Mouse (Mus musculus): ENCODE measurements around the gene Kdm2a. TPM values are rescaled to one million over a fixed set of nuclear protein-coding genes. Genes with fewer than 3 reads are reported as not detected.
A peak's percentile ranks its signal among the peaks of the same experiment; 100 is the strongest.

Kdm2a gene
- total RNA-seq, 2 experiments from 2014 or later: 26.5 to 28.3 TPM

DNA sequence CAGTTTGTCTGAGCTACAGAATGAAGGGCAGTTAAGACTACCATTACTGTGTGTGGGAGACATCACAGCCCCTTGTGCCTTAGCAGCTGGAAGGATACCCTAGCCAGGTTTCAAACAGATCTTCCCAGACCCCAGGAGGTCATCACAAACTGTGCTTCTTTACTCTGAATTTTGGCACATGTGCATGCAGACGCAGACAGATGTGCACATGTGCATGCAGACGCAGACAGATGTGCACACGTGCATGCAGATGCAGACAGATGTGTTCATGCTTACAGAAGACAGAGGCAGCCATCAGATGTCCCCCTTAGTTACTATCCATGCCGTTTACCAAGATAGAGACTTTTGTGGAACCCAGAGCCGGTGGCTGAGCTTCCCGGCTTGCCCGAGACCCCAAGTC is 99.0 kb downstream of the Kdm2a start:
- DNase-seq: no peak

DNA sequence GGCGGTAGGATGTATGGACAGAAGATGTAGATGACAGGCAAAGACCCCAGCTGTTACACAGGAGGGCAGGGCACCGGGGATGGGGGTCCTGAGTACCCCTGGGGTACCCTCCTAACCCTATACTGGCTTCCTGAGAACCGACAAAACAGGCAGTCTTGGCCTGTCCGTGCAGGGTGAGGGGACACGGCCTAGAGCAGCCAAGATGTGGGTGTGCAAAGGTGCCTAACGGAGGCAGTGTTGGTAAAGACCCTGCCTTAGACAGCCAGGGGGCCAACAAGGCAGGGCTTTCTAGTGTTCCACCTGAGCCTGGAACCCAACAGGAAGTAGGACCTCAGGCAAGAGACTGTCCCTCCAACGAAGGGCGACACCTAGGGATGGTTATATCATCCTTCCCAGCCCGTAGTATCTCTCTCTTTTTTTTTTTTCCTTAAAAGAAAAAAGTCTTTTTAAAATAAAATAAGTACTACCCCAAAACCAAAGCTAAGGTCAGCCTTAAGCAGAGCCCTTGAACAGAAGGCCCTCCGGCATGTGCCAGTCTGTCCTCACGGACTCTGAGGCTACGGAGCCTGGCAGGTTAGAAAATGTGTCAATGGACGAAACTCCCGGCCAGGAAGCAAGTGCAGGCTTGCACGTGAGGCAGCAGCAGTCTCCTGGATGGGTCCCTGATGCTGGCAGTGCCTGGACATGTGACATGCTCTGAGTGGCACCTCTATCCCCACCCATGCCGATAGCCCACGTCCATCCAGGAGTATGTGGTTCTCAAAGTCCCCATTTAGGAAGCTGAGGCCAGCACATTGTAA is 99.6 kb downstream of the Kdm2a start:
- DNase-seq: no peak

GRCm38 (mm10) chr19:4297851-4298250 is 100.2 kb downstream of the Kdm2a start:
- DNase-seq: no peak

DNA sequence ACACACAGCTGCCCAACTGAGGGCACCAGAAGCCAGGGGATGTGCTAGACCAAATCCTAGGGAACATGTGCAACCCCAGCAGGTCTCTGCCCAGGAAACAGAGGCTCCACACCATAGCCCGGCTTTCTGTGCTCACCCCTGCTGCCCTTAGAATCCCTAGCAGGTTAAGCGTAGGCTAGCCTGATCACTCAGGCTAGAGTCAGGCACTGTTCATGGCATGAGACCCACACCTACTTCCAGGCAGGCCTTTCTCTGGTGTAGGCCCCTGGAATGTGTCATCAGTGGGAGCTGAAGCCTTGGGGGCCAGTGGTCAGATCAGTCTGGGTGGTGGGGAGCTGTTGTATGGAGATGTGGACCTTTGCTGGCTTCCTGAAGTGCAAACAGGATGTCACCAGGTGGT is 101.5 kb downstream of the Kdm2a start:
- DNase-seq: no peak

GRCm38 (mm10) chr19:4295391-4295790 is 102.7 kb downstream of the Kdm2a start:
- DNase-seq: no peak

GRCm38 (mm10) chr19:4294381-4295097 is 103.5 kb downstream of the Kdm2a start:
- peak; percentile 71 for DNase-seq

GRCm38 (mm10) chr19:4291161-4291560 is 106.9 kb downstream of the Kdm2a start:
- no peak for DNase-seq

GRCm38 (mm10) chr19:4290749-4291148 is 107.3 kb downstream of the Kdm2a start:
- no peak for DNase-seq

- no peak for DNase-seq
Observed at GRCm38 (mm10) chr19:4283653-4284052, 114.4 kb downstream of the Kdm2a start.

DNA sequence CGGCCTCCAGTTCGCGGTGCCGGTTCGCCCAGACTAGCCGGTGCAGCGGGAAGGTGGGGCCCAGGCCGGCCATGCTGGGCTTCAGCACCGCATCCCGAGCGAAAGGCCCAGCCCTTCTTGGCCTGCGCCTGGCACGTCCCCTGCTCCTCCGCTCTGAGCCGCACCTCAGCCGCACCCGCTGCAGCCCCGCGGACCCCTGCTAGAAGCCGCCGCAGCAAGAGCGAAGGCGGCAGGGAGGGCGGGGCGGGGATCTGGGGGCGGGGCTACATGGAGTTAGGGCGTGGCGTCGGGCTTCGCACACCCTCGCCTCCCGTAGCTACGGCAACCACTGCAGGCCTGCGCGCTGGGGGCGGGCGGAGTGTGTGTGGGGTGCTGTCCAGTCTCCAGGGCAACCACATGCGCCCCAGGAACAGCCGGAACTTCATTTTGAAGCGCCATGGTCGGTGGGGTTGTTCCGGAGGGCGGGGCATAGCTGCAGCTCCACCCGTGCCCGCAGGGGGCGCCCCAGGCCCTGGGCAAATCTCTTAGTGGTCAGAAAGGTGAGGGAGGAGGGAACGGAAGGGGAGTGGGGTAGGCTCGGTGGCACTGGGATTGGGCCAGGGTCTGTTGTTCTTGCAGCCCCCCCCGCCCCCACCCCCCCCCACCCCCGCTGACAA is 115.1 kb downstream of the Kdm2a start, which contains the start of gene Ankrd13d:
Gene Ankrd13d, minus strand, starts transcription at position 240 of the 656 bp plus-strand sequence.
- DNase-seq: peak; percentile 82

DNA sequence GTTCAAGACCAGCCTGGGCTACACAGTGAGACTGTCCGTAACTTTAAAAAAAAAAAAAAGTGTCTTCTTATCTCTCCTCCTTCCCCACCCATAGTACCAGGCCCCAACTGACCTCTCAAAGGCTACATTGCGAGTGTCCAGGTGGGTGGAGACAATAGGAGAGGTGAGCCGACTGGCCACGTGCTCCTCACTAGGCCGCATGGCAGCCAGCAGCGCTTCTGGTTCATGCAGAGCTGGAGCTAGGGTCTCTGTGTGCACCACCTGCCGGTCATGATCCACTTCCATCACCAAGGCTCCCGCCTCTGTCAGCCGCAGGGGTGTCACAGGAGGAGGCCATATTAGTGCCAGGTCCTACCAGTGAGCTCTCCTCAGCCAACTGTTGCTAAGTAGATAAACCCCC is 117.7 kb downstream of the Kdm2a start:
- DNase-seq: no peak

- DNase-seq: no peak
Observed at GRCm38 (mm10) chr19:4279487-4279886, 118.6 kb downstream of the Kdm2a start.

- DNase-seq: no peak
Observed at GRCm38 (mm10) chr19:4270972-4271371, 127.1 kb downstream of the Kdm2a start.

- no peak for DNase-seq
Observed at GRCm38 (mm10) chr19:4270187-4270586, 127.9 kb downstream of the Kdm2a start.

GRCm38 (mm10) chr19:4268566-4269361 is 129.3 kb downstream of the Kdm2a start, which contains the start of gene Ssh3:
Gene Ssh3 (minus strand): TSS chr19:4269180.
- DNase-seq: peak; percentile 68

GRCm38 (mm10) chr19:4265956-4266355 is 132.1 kb downstream of the Kdm2a start:
- no peak for DNase-seq

Other genes starting within 250 kb of the Kdm2a start
- gene Coro1b, start 249.7 kb downstream of the Kdm2a start, total RNA-seq (2021): 10 to 100 TPM; 15.9 to 24.1 TPM
- under 1 TPM in 1 of 2 experiments, not detected in 1; 0.35 TPM for gene Ptprcap, start 244.7 kb downstream of the Kdm2a start, total RNA-seq (2021)
- 10 to 100 TPM; 19.9 to 24.4 TPM for gene Rps6kb2, start 234.9 kb downstream of the Kdm2a start, total RNA-seq (2021)
- gene Carns1, start 222.8 kb downstream of the Kdm2a start, total RNA-seq (2021): 10 to 100 TPM; 17.7 to 20.0 TPM
- gene Tbc1d10c, start 207.0 kb downstream of the Kdm2a start, total RNA-seq (2021): 1 to 10 TPM; 4.7 to 5.9 TPM
- gene Ppp1ca, start 206.2 kb downstream of the Kdm2a start, total RNA-seq (2021): 100 to 1,000 TPM; 206 to 208 TPM
- 1 to 10 TPM; 2.5 to 3.5 TPM for gene Rad9a, start 196.6 kb downstream of the Kdm2a start, total RNA-seq (2021)
- gene Clcf1, start 184.0 kb downstream of the Kdm2a start, total RNA-seq (2021): under 1 TPM; 0.28 to 0.59 TPM
- not detected for gene AC109138.7, start 183.9 kb downstream of the Kdm2a start, total RNA-seq (2021)
- 10 to 100 TPM; 13.0 to 21.1 TPM for gene Pold4, start 166.4 kb downstream of the Kdm2a start, total RNA-seq (2021)
- 1 to 10 TPM; 3.4 to 3.9 TPM for gene Ssh3, start 129.1 kb downstream of the Kdm2a start, total RNA-seq (2021)
- under 1 TPM; 0.33 to 0.64 TPM for gene Ankrd13d, start 115.1 kb downstream of the Kdm2a start, total RNA-seq (2021)
- gene Grk2, start 92.1 kb downstream of the Kdm2a start, total RNA-seq (2021): 10 to 100 TPM; 39.2 to 47.9 TPM
- gene Rhod, start 41.1 kb upstream of the Kdm2a start, total RNA-seq (2021): under 1 TPM; 0.56 to 0.75 TPM
- 1 to 10 TPM; 6.5 to 8.5 TPM for gene Syt12, start 79.2 kb upstream of the Kdm2a start, total RNA-seq (2021)
- under 1 TPM in 1 of 2 experiments, not detected in 1; 0.99 TPM for gene 2010003K11Rik, start 100.3 kb upstream of the Kdm2a start, total RNA-seq (2021)
- gene Pcx, start 112.2 kb upstream of the Kdm2a start, total RNA-seq (2021): 10 to 100 TPM; 44.6 to 59.3 TPM
- gene Lrfn4, start 217.4 kb upstream of the Kdm2a start, total RNA-seq (2021): 1 to 10 TPM; 1.4 to 1.5 TPM
- gene Rce1, start 227.4 kb upstream of the Kdm2a start, total RNA-seq (2021): 1 to 10 TPM; 3.9 to 6.5 TPM

Measured in gastrocnemius, postnatal 25 days (tissue).